Mouse (Mus musculus): ENCODE results near the gene Acly. TPM values are rescaled to one million over a fixed set of nuclear protein-coding genes. Genes with fewer than 3 reads are reported as not detected.

Gene Acly
- polyA plus RNA-seq, 1 experiment from 2014 or later, result 218 TPM

DNA sequence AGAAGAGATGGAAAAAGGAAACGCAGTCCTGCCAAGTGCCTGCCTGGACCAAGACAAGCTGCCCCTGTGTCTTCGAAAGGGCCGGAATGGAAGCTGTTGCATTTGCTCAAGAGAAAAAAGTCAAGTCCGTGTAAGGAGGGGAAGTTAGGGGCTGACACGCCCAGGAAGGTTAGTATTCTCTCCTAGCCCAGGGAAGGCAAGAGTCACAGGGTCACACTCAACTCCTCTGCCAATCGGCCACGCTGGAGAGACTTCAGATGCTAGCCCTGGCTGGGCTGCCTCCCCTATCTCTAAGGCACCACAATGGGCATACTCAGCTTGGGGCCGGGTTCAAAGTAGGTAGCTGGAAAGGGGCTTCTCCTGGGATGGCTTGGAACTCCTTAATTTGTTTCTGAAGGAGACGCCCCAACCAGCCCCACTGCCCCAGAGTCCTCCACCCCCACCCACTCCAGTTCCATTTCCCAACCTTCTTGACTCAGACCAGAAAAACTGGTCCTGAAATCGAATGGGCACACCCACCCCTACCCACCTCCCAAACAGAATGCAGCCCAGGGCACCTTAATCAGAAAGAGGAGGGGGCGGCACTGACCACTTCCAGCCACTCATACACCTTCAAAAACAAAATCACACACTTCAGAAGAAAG lies 2.7 kb downstream of the Acly start:
- ATAC-seq (ENCODE audit: low FRiP score), result no peak
- WGBS, result 52% methylated on average over 11 of the region's 11 CpGs
- H3K4me3 ChIP-seq (replicated peaks), result peak overlapping the region; percentile 88
- H3K36me3 ChIP-seq, result peaks cover 40% of the 10 kb centered on the region
- H3K9ac ChIP-seq (replicated peaks), result no peak overlapping the region; the same call in 1 of the 2 replicates
- H3K4me2 ChIP-seq, result peak overlapping the region; percentile 83
- no peaks in the 10 kb centered on the region for H3K9me3 ChIP-seq (replicated peaks)
- H3K27ac ChIP-seq (replicated peaks), result no peak overlapping the region
- peaks cover 47% of the 10 kb centered on the region for H3K4me1 ChIP-seq
- H3K27me3 ChIP-seq (replicated peaks), result no peaks in the 10 kb centered on the region

GRCm38 (mm10) chr11:100524358-100524757 lies 3.4 kb downstream of the Acly start:
- 79% methylated on average over 5 of the region's 5 CpGs for WGBS
- Histone ChIP-seq H3K4me3 (replicated peaks) (no peak overlapping the region), H3K9ac (replicated peaks) (no peak overlapping the region)

DNA sequence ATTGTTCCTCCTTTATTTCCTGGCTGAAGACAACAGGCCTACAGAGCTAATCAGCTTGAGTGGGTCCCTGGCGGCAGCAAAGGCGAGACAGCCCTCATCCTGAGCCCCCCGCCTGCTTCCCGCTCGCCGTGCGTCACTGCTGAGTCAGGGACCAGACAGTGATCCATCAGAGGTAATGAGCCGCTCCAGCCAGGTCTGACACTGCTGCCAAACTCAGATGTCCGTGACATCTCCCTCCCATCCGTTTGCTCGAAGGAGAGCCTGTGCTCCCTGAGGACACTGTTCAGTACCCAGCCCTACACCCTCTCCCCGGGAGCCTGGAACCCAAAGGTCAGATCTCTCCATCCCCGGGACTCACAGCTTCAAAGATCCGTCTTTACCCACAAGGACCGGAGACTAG lies 7.0 kb downstream of the Acly start:
- WGBS, result 59% methylated on average over 15 of the region's 15 CpGs
- Histone ChIP-seq H3K9ac (replicated peaks) (no peak overlapping the region), H3K9me3 (replicated peaks) (no peaks in the 10 kb centered on the region), H3K4me1 (peaks cover 50% of the 10 kb centered on the region), H3K27ac (replicated peaks) (no peak overlapping the region), H3K4me2 (no peak overlapping the region), H3K36me3 (peaks cover 80% of the 10 kb centered on the region), H3K27me3 (replicated peaks) (no peaks in the 10 kb centered on the region), H3K4me3 (replicated peaks) (no peak overlapping the region)
- no peak for ATAC-seq (ENCODE audit: low FRiP score)

More at GRCm38 (mm10) chr11:100524358-100524757, 3.4 kb downstream of the Acly start:
- Histone ChIP-seq H3K4me2 (peak overlapping the region; percentile 83), H3K27ac (replicated peaks) (no peak overlapping the region), H3K4me1 (peaks cover 47% of the 10 kb centered on the region), H3K27me3 (replicated peaks) (no peaks in the 10 kb centered on the region), H3K9me3 (replicated peaks) (no peaks in the 10 kb centered on the region), H3K36me3 (peaks cover 48% of the 10 kb centered on the region)
- ATAC-seq (ENCODE audit: low FRiP score), result no peak

DNA sequence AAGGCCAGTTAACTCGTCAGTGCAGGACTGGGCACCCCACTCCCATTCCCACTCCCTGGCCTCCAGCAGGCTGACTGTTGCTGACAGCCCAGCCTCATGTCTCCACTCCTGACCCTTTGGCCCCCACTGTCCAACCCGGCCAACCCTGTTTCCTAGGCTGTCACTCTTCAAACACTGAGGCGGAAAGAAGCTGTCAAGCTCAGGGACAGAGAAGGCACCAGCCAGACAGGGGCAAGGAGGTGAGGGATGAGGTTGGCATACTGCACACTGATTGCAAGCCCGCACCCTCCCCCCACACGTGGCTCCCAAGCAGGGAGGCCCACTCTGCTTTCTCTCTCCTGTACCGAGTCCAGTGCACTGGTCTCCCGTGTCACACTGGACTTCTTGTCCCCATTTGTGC lies 8.6 kb downstream of the Acly start:
- Histone ChIP-seq H3K27me3 (replicated peaks) (no peaks in the 10 kb centered on the region), H3K27ac (replicated peaks) (no peak overlapping the region), H3K4me1 (peaks cover 33% of the 10 kb centered on the region), H3K9ac (replicated peaks) (no peak overlapping the region), H3K4me2 (no peak overlapping the region), H3K9me3 (replicated peaks) (no peaks in the 10 kb centered on the region), H3K4me3 (replicated peaks) (no peak overlapping the region), H3K36me3 (peaks cover 96% of the 10 kb centered on the region)
- ATAC-seq (ENCODE audit: low FRiP score), result no peak
- 83% methylated on average over 7 of the region's 7 CpGs for WGBS

- H3K9me3 ChIP-seq (replicated peaks), result no peaks in the 10 kb centered on the region
- no peak overlapping the region for H3K9ac ChIP-seq (replicated peaks)
- no peak for ATAC-seq (ENCODE audit: low FRiP score)
- WGBS, result 27% methylated on average over 5 of the region's 5 CpGs
- H3K4me2 ChIP-seq, result no peak overlapping the region
- H3K36me3 ChIP-seq, result peaks cover 97% of the 10 kb centered on the region
- H3K27ac ChIP-seq (replicated peaks), result peak overlapping the region; percentile 45; the same call in 1 of the 2 replicates
- H3K4me3 ChIP-seq (replicated peaks), result no peak overlapping the region
- peaks cover 29% of the 10 kb centered on the region for H3K4me1 ChIP-seq
- H3K27me3 ChIP-seq (replicated peaks), result no peaks in the 10 kb centered on the region
Measured at GRCm38 (mm10) chr11:100518188-100518591, 9.6 kb downstream of the Acly start.

DNA sequence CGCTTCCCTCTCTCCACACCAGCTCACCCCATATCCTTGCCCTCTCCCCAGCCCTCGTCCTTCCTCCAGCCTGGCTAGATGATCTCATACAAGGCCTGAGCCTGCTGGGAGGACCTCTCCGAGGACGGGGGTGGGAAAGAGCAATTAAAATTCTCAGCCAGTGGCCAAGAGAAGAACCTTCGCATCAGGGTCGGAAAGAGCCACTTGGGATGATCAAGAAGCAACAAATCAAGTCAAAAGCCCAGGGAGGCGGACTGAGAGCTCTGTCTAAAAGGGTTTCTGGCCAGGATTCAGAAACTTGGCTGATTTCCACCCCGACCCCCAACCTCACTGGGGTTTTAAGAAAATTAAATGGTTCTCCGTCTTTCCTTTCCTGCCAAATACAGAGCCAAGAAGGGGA lies 11.5 kb downstream of the Acly start:
- H3K4me3 ChIP-seq (replicated peaks), result no peak overlapping the region
- H3K27me3 ChIP-seq (replicated peaks), result no peaks in the 10 kb centered on the region
- 50% methylated on average over 9 of the region's 9 CpGs for WGBS
- no peak overlapping the region for H3K9ac ChIP-seq (replicated peaks)
- H3K4me2 ChIP-seq, result no peak overlapping the region
- H3K4me1 ChIP-seq, result peaks cover 29% of the 10 kb centered on the region
- H3K36me3 ChIP-seq, result peaks cover 95% of the 10 kb centered on the region
- ATAC-seq (ENCODE audit: low FRiP score), result peak; percentile 35; the same call in 1 of the 2 replicates
- H3K27ac ChIP-seq (replicated peaks), result peak overlapping the region; percentile 18; the same call in 1 of the 2 replicates
- no peaks in the 10 kb centered on the region for H3K9me3 ChIP-seq (replicated peaks)

DNA sequence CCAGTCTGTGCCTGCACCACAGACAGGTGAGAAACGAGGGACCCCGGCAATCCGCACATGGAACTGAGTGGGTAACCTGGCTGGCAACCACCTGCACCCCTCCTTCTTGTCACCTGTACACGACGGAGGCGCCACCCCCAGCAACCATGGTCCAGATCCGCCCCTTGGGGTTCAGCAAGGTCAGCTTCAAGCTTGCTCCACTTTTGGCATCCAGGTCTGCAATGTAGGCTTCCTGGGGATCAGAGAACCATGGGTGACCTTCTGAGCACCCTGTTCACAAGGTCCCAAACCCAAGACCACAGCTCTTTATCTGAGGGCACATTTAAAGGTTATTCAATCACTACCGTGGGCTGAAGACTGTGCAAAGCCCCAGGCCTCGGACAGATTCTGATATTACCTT lies 12.0 kb downstream of the Acly start:
- ATAC-seq (ENCODE audit: low FRiP score), result no peak
- WGBS, result 95% methylated on average over 9 of the region's 9 CpGs
- 0 out of 2 replicates have a peak overlapping the region, but pooled peaks have one; percentile 18 for H3K27ac ChIP-seq (replicated peaks)
- peaks cover 94% of the 10 kb centered on the region for H3K36me3 ChIP-seq
- H3K9me3 ChIP-seq (replicated peaks), result no peaks in the 10 kb centered on the region
- peaks cover 25% of the 10 kb centered on the region for H3K4me1 ChIP-seq
- H3K4me3 ChIP-seq (replicated peaks), result no peak overlapping the region
- H3K4me2 ChIP-seq, result no peak overlapping the region
- no peak overlapping the region for H3K9ac ChIP-seq (replicated peaks)
- no peaks in the 10 kb centered on the region for H3K27me3 ChIP-seq (replicated peaks)

GRCm38 (mm10) chr11:100515061-100515460 lies 12.7 kb downstream of the Acly start:
- no peak overlapping the region for H3K4me3 ChIP-seq (replicated peaks)
- no peaks in the 10 kb centered on the region for H3K9me3 ChIP-seq (replicated peaks)
- H3K27me3 ChIP-seq (replicated peaks), result no peaks in the 10 kb centered on the region
- H3K4me2 ChIP-seq, result no peak overlapping the region
- H3K36me3 ChIP-seq, result peaks cover 88% of the 10 kb centered on the region
- 94% methylated on average over 9 of the region's 9 CpGs for WGBS
- no peak overlapping the region for H3K9ac ChIP-seq (replicated peaks)
- H3K27ac ChIP-seq (replicated peaks), result no peak overlapping the region
- ATAC-seq (ENCODE audit: low FRiP score), result no peak
- peaks cover 20% of the 10 kb centered on the region for H3K4me1 ChIP-seq

- peaks cover 88% of the 10 kb centered on the region for H3K36me3 ChIP-seq
- no peak overlapping the region for H3K4me2 ChIP-seq
- no peak overlapping the region for H3K9ac ChIP-seq (replicated peaks)
- no peak for ATAC-seq (ENCODE audit: low FRiP score)
- H3K9me3 ChIP-seq (replicated peaks), result no peaks in the 10 kb centered on the region
- no peak overlapping the region for H3K27ac ChIP-seq (replicated peaks)
- H3K4me3 ChIP-seq (replicated peaks), result no peak overlapping the region
- 90% methylated on average over 10 of the region's 10 CpGs for WGBS
- peaks cover 18% of the 10 kb centered on the region for H3K4me1 ChIP-seq
- no peaks in the 10 kb centered on the region for H3K27me3 ChIP-seq (replicated peaks)
Measured at GRCm38 (mm10) chr11:100513716-100514115, 14.1 kb downstream of the Acly start.

DNA sequence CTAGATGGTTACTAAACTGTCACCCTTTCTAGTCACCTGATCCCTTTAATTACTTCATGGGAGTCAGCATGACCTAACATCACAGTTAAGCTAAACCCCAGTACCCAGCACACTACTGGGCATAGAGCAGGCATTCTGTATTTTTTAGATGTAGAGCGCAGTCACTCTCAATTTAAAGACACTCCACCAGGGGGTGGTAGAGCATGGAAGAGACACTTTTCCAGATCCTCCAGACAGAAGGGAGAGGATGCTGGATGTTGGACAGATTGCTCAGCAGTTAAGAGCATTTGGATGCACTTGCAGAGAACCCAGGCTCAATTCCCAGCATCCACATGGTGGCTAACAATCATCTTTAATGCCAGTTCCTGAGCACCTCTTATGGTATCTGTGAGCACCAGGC lies 15.4 kb downstream of the Acly start:
- H3K4me3 ChIP-seq (replicated peaks), result no peak overlapping the region
- H3K9me3 ChIP-seq (replicated peaks), result no peaks in the 10 kb centered on the region
- H3K36me3 ChIP-seq, result peaks cover 86% of the 10 kb centered on the region
- no peaks in the 10 kb centered on the region for H3K27me3 ChIP-seq (replicated peaks)
- 95% methylated on average over 1 of the region's 1 CpGs for WGBS
- no peak overlapping the region for H3K27ac ChIP-seq (replicated peaks)
- ATAC-seq (ENCODE audit: low FRiP score), result no peak
- H3K9ac ChIP-seq (replicated peaks), result no peak overlapping the region
- H3K4me2 ChIP-seq, result no peak overlapping the region
- peaks cover 11% of the 10 kb centered on the region for H3K4me1 ChIP-seq

GRCm38 (mm10) chr11:100510556-100510955 lies 17.2 kb downstream of the Acly start:
- Histone ChIP-seq H3K36me3 (peaks cover 85% of the 10 kb centered on the region), H3K4me2 (no peak overlapping the region), H3K4me1 (no peaks in the 10 kb centered on the region), H3K9ac (replicated peaks) (no peak overlapping the region), H3K27me3 (replicated peaks) (no peaks in the 10 kb centered on the region), H3K9me3 (replicated peaks) (no peaks in the 10 kb centered on the region), H3K4me3 (replicated peaks) (no peak overlapping the region), H3K27ac (replicated peaks) (no peak overlapping the region)
- no peak for ATAC-seq (ENCODE audit: low FRiP score)
- 95% methylated on average over 2 of the region's 2 CpGs for WGBS

GRCm38 (mm10) chr11:100505997-100506396 lies 21.8 kb downstream of the Acly start:
- no peak overlapping the region for H3K9ac ChIP-seq (replicated peaks)
- H3K36me3 ChIP-seq, result peaks cover 85% of the 10 kb centered on the region
- 97% methylated on average over 8 of the region's 8 CpGs for WGBS
- H3K27me3 ChIP-seq (replicated peaks), result no peaks in the 10 kb centered on the region
- H3K4me2 ChIP-seq, result no peak overlapping the region
- H3K27ac ChIP-seq (replicated peaks), result no peak overlapping the region
- no peaks in the 10 kb centered on the region for H3K9me3 ChIP-seq (replicated peaks)
- H3K4me1 ChIP-seq, result no peaks in the 10 kb centered on the region
- H3K4me3 ChIP-seq (replicated peaks), result no peak overlapping the region
- ATAC-seq (ENCODE audit: low FRiP score), result no peak

Data from neural tube, embryonic 15.5 days (tissue).